Mouse (Mus musculus) liver, embryonic 16.5 days (tissue): ENCODE results near the gene Scube1. TPM values are rescaled to one million over a fixed set of nuclear protein-coding genes. Genes with fewer than 3 reads are reported as not detected.

Experiments
- ATAC-seq: fragments of 200-750 bp; cut with Nextera tagmentation; 2 replicates; pipeline ENCODE4 v1.8.0; 2017; ENCODE audit warnings: low read depth, mild to moderate bottlenecking, moderate number of reproducible peaks, moderate library complexity
- H3K27ac ChIP-seq: fragments of 300-500 bp; sonication (generic); 2 replicates; pipeline ENCODE4 v1.5.1; 2014; ENCODE audit warnings: mild to moderate bottlenecking, low read length
- H3K27me3 ChIP-seq: fragments of 300-500 bp; sonication (generic); 2 replicates; pipeline ENCODE4 v1.6.1; 2014; ENCODE audit warnings: low read depth, low read length, mixed read lengths; ENCODE audit not compliant: control insufficient read depth, insufficient read depth
- H3K36me3 ChIP-seq: fragments of 300-500 bp; sonication (generic); 2 replicates; pipeline ENCODE4 v1.6.1; 2014; ENCODE audit warnings: mild to moderate bottlenecking; ENCODE audit not compliant: control insufficient read depth, insufficient read depth
- H3K4me1 ChIP-seq: fragments of 300-500 bp; sonication (generic); 2 replicates; pipeline ENCODE4 v1.6.1; 2014; ENCODE audit warnings: low read depth, low read length, mixed read lengths; ENCODE audit not compliant: control insufficient read depth
- H3K4me2 ChIP-seq: fragments of 300-500 bp; sonication (generic); 2 replicates; pipeline ENCODE4 v1.6.1; 2014; ENCODE audit warnings: low read depth, low read length, mixed read lengths
- H3K4me3 ChIP-seq: fragments of 300-500 bp; sonication (generic); 2 replicates; pipeline ENCODE4 v1.5.1; 2014; ENCODE audit warnings: low read depth, mild to moderate bottlenecking, low read length
- H3K9ac ChIP-seq: fragments of 300-500 bp; sonication (generic); 2 replicates; pipeline ENCODE4 v1.6.1; 2014; ENCODE audit warnings: low read depth, low read length
- H3K9me3 ChIP-seq: fragments of 300-500 bp; sonication (generic); replicated peaks from 2 replicates; pipeline ENCODE4 v1.6.1; 2016; ENCODE audit warnings: low read length; ENCODE audit not compliant: control insufficient read depth
- WGBS: fragments of 180-500 bp; shearing (Covaris S2); extraction: QIAGEN DNeasy Blood & Tissue Kit; methylation state at CpG from one replicate; pipeline ENCODE4 v1.1.7; 2014; ENCODE audit not compliant: insufficient replicate concordance; 5-methylcytosine and 5-hydroxymethylcytosine counted together
- polyA plus RNA-seq: library from polyadenylated mRNA; unstranded; fragments of >200 nt; fragmentation: Nextera tagmentation; extraction: Ambion mirVana; gene quantifications from 2 replicates; pipeline ENCODE4 v1.2.1, GENCODE M21; 2015

Gene Scube1
- polyA plus RNA-seq, 1 experiment from 2014 or later = 0.21 TPM

DNA sequence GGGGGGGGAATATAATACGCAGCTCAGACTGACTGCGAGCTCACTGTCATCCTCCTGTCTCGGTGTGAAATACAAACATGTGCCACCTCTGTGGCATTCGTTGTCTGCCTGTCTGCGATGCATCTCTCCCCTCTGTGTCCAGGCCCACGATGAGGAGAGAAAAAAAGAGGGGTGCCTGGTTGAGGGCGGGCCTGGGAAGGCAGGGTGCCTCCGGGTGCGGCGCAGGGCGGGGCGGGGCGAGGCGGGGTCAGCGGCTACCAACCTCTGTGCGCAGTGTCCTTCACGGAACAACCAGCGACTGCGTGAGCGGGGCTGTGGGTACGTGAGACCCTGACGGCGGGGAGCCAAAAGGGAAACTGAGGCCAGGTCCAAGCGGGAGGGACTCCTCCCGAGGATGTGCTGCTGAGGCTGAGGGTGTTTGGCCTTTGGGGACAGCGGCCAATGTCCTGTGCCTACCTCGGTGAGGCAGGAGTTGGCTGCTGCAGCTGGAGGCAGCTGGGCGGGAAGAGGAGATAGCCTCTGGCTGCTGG is 161.4 kb downstream of the Scube1 start, which contains the start of the genes Tspo and Mcat:
Gene Tspo, plus strand, starts transcription at position 266 of the 530 bp plus-strand sequence.
Gene Mcat, minus strand, starts transcription at position 461 of the 530 bp plus-strand sequence.
- no peaks in the 10 kb centered on the region for H3K9me3 ChIP-seq
- H3K27ac ChIP-seq = peak within 1 kb of the TSS; percentile 95
- H3K36me3 ChIP-seq = no peaks in the 10 kb centered on the region
- peak within 1 kb of the TSS; percentile 77 for H3K4me3 ChIP-seq
- H3K4me1 ChIP-seq = peaks cover 40% of the 10 kb centered on the region
- ATAC-seq = peak; percentile 84
- no peaks in the 10 kb centered on the region for H3K27me3 ChIP-seq
- H3K4me2 ChIP-seq = peak within 1 kb of the TSS; percentile 83
- peak within 1 kb of the TSS; percentile 86 for H3K9ac ChIP-seq
- under 1% methylated on average over 28 of the region's 28 CpGs for WGBS

DNA sequence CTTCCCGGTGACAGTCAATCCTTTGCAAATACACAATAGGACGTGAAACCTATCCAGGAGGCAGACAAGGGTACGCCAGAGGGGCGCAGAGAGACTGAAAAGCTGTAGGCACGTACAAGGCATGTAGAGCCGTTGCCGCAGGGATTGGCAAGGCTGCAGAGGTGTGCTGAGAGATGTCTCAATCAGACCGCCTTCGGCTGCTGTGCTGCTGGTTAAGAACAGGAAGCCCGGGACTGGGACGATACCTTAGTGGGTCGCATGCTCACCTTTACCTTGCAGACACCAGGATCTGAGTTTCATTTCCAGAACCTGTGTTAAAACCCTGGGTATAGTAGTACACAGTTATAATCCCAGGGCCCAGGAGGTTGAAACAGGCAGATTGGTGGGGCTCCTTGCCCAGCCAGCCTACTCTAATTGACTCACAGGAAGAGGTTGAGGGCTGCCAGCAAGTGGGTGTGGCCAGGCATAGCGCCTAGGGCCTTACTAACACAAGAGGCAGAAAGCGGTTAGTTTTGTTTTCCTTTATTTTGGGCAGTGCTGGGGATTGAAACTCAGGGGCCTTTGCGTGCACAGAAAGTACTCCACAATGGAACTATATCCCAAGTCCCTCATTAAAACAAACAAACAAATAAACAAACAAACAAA is 162.1 kb downstream of the Scube1 start:
- Histone ChIP-seq H3K27ac (peak overlapping the region; percentile 95), H3K36me3 (no peaks in the 10 kb centered on the region), H3K9me3 (no peaks in the 10 kb centered on the region), H3K9ac (peak overlapping the region; percentile 86), H3K4me2 (peak overlapping the region; percentile 83), H3K4me1 (peaks cover 35% of the 10 kb centered on the region), H3K27me3 (no peaks in the 10 kb centered on the region), H3K4me3 (peak overlapping the region; percentile 77)
- 28% methylated on average over 15 of the region's 15 CpGs for WGBS
- peak; percentile 44 for ATAC-seq

DNA sequence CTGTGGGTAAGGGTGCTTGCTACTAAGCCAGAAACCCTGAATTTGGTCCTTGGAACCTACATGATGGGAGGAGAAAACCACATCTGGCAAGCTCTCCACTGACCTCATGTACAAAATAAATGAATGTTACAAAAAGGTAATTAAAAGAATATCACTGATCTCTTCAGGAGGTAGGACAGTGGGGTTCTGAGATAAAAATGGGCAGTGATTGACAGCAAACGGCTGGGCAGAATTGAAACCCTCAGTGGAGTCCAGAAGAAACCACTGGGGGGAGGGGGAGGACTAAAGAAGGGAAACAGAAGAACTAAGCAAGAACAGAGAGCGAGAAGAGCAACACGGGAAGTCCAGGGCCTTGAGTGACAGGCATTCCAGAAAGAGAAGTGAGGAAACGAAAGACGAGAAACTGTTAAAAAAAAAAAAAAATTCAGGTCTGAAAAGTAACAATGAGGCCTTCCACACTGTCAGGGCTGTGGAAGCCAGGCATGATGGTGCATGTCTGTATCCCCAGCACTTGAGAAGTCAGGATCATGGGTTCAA is 163.8 kb downstream of the Scube1 start:
- Histone ChIP-seq H3K4me2 (no peak overlapping the region), H3K9ac (no peak overlapping the region), H3K36me3 (no peaks in the 10 kb centered on the region), H3K4me1 (peaks cover 30% of the 10 kb centered on the region), H3K27me3 (no peaks in the 10 kb centered on the region), H3K27ac (peak overlapping the region; percentile 15; the same call in 1 of the 2 replicates), H3K9me3 (no peaks in the 10 kb centered on the region), H3K4me3 (no peak overlapping the region)
- 22% methylated on average over 5 of the region's 5 CpGs for WGBS
- no peak for ATAC-seq

DNA sequence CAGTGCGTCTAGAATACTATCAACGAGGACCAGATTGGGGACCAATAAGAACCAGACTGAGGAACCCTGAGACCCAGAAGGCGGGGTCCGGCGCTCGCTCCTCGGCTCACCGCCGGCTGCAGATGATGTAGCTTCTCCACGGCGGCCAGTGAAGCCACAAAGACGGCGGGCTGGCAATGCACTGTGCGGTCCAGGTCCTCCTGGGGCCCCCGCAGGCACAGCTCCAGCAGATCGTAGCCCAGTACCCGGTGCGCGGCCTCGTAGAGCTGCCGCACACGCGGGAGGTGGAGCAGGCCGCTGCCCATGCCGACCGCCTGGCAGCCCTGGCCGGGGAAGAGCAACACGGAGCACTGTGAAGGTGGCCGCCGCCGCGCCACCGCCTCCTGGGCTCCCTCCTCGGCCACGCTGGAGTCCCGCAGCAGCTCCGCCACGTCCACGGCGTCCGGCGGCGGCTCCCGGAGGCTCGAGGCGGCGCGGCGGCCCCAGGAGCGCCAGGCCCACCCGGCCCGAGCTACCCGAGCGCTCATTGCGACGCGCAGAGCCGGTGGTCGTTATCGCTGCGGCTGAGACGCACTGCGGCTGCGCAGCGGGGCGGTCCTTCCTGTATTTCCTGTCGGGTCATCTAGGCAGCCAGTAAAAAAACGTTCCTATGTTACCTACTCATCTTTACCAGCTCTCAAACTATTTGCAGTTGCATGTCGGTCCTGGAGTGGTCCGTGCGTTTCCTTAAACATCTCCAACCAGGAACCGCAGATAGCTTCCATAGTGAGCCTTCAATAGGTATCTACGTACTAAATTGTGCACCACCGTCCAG is 169.5 kb downstream of the Scube1 start:
- peak overlapping the region; percentile 93 for H3K9ac ChIP-seq
- peak; percentile 89 for ATAC-seq
- under 1% methylated on average over 72 of the region's 74 CpGs for WGBS

More for the DNA sequence above, 169.5 kb downstream of the Scube1 start:
- Histone ChIP-seq H3K9me3 (no peaks in the 10 kb centered on the region), H3K4me1 (peaks cover 7% of the 10 kb centered on the region), H3K27me3 (no peaks in the 10 kb centered on the region), H3K36me3 (no peaks in the 10 kb centered on the region), H3K4me2 (peak overlapping the region; percentile 94), H3K4me3 (peak overlapping the region; percentile 90), H3K27ac (peak overlapping the region; percentile 87)

Other genes with a start within 250 kb of the Scube1 start
- 4.3 and 4.7 TPM in 2 replicates for gene Ttll1, start 214.1 kb downstream of the Scube1 start, polyA plus RNA-seq
- 1.8 TPM in 2 replicates for gene Bik, start 198.2 kb downstream of the Scube1 start, polyA plus RNA-seq
- gene Tspo, start 161.4 kb downstream of the Scube1 start, polyA plus RNA-seq = 179 and 184 TPM in 2 replicates
- gene Mcat, start 161.2 kb downstream of the Scube1 start, polyA plus RNA-seq = 12.0 and 13.1 TPM in 2 replicates
- gene Ttll12, start 129.9 kb downstream of the Scube1 start, polyA plus RNA-seq = 31.8 and 33.2 TPM in 2 replicates
- gene Mpped1, start 54.4 kb upstream of the Scube1 start, polyA plus RNA-seq = not detected in 2 replicates